In genomic region chr9:83962098-83963086, GRCm38 (mm10) we compare ENCODE assay signal across 8 mouse cellular contexts. TPM values are rescaled to one million over a fixed set of nuclear protein-coding genes. Genes with fewer than 3 reads are reported as not detected.
DNase-seq lines count a peak whose midpoint lies in the region.

No protein-coding gene starts in this region.

- intact Hi-C loops in gastrocnemius, postnatal 36 days (cut with DNase I), result no loop called here

- DNase-seq in layer of hippocampus, adult 11-12 months (ENCODE audit: low spot score), result peak; percentile 71
- no peak for DNase-seq in layer of hippocampus, adult 9-10 months (ENCODE audit: low spot score)
- peak; percentile 70 for DNase-seq in cerebellum, adult 11-12 months
- peak; percentile 27 to 34 for DNase-seq in gastrocnemius, postnatal 36 days
- peak; percentile 60 to 66 for DNase-seq in layer of hippocampus, adult 8-10 months (ENCODE audit: low spot score in 2 of 2)
- DNase-seq in lung, postnatal 4 days, result peak; percentile 54 to 67
- peak; percentile 49 to 80 for DNase-seq in urinary bladder, postnatal 4 days (ENCODE audit: low spot score in 2 of 2)
- no peak for DNase-seq in yolk sac, embryonic 10.5 days (ENCODE audit: low spot score)

RNA-seq across cellular contexts. Expression of gene Bckdhb, which starts 37.4 kb away (rescaled TPM):
- total RNA-seq in gastrocnemius, postnatal 36 days (2021), result 10 to 100 TPM; 27.3 to 53.4 TPM
- total RNA-seq in layer of hippocampus, adult 8-10 months (2022), result 10 to 100 TPM; 38.7 to 43.0 (median 41.5) TPM

Comparison
In these comparisons a context has a peak if more than half of its experiments do, and no peak if none do; other contexts are left out.
1. DNase-seq: peak in layer of hippocampus, adult 11-12 months (single experiment), cerebellum, adult 11-12 months (single experiment), gastrocnemius, postnatal 36 days (2 of 2), layer of hippocampus, adult 8-10 months (2 of 2), lung, postnatal 4 days (2 of 2) and urinary bladder, postnatal 4 days (2 of 2); none in layer of hippocampus, adult 9-10 months (single experiment) and yolk sac, embryonic 10.5 days (single experiment).